Mouse (Mus musculus): ENCODE results near the gene Olfr167.
"Not testable (repeated sequence)": the region's sequence is repeated elsewhere in the genome, so short reads cannot be mapped to it uniquely, and the experiment has no call there.

Olfr167 gene

DNA sequence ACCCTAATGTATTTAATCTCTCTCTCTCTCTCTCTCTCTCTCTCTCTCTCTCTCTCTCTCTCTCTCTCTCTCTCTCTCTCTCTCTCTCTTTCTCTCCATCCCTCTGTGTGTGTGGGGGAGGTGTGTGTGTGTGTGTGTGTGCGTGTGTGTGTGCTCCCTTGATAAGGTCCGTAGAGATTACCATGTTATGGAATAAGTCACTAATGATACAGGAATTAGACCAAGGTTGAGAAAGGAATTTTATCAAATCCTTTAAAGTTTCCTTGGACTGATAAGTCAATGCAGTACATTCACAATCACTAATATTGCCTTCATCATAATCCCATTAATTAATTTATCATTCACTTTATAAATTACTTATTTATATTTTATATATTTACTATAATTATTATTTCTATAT is at the start of gene Olfr167:
Gene Olfr167, minus strand, starts transcription at position 101 of the 400 bp plus-strand sequence.
- in situ Hi-C loops (cut with MseI, MboI), result no loop called here

DNA sequence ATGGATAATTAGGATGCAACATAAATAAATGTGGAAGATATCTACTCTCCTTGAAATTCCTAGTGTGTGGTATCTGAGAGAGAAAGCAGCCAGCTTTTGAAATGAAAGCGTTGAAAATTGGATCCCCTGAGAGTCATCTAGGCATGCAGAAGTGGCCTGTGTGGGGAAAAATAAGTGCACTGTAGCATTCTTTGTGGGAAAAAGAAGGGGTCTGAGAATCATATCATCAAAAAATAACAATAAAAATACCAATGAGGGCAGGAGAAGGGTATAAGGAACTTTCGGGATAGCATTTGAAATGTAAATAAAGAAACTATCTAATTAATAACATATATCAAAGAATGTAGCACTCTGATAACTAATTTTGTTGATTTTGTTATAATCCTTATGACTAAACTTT is 49.6 kb upstream of the Olfr167 start, which contains the start of gene Olfr169:
Gene Olfr169, minus strand, starts transcription at position 101 of the 400 bp plus-strand sequence.
- in situ Hi-C loops (cut with MseI, MboI), result not testable (repeated sequence)

GRCm38 (mm10) chr16:19553429-19553828 is 31.4 kb upstream of the Olfr167 start:
- in situ Hi-C loops (cut with MseI, MboI), result not testable (repeated sequence)

- in situ Hi-C loops (cut with MseI, MboI), result not testable (repeated sequence)
Observed at GRCm38 (mm10) chr16:19552246-19552645, 30.2 kb upstream of the Olfr167 start.

DNA sequence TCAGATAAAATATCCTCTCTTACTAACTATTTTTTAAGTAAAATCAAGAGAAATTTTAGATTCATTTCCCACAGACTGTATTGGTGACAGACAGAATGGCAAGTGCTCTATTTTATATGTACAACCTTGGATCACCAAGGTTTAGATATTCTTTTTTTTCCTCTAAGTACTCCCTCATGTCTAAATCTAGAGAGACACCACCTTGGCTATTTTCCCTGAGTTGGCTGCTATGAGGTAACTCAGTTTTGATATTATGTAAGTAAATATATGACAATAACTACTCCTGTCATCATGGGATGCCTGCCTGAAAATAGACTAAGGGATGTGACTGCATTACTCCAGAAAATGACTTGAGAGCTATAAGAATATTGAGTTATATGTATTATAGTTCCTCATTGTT is 13.4 kb upstream of the Olfr167 start, which contains the start of gene Olfr168:
Gene Olfr168, minus strand, starts transcription at position 101 of the 400 bp plus-strand sequence.
- in situ Hi-C loops (cut with MseI, MboI), result no loop called here

DNA sequence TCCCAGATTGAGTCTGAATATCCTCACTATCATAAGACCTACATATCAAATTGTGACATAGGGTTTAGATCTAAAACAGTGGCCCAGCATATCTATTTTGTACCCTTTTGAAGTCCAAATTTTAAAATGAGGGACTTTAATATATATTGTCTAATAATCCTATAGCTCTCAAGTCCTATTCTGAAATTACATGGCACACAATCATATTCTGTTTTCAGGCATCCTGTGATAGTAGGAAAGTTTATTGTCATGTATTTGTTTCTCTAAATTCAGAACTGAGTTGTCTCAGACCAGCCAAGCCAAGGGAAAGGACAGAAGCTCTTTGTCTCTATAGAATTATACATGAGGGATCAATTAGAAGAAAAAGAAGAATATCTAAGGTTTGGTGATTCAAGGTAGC is 38.7 kb downstream of the Olfr167 start, which contains the start of gene Olfr166:
Gene Olfr166, plus strand, starts transcription at position 301 of the 400 bp plus-strand sequence.
- in situ Hi-C loops (cut with MseI, MboI), result no loop called here

- in situ Hi-C loops (cut with MseI, MboI), result no loop called here
Observed at GRCm38 (mm10) chr16:19464365-19464764, 57.7 kb downstream of the Olfr167 start.

Measured in mouse trophoblast stem cell (cell line).